In genomic region chr8:108838761-108839160, GRCm38 (mm10) we compare ENCODE assay signal across 19 mouse cellular contexts.
"Had no signal": no experiment of that assay in that cellular context is flagged by ENCODE, and none has a peak within 500 bp of the region (broad histone marks: within the 10 kb centered on the region; RNA-seq: fewer than 3 reads in every experiment).

No protein-coding gene starts in this region.

- DNase-seq: liver, embryonic 13.5 days; liver, postnatal 0 days; lung, adult 2 months; lung, postnatal 14 days; lung, postnatal 36 days; right cerebral cortex, postnatal 14 days; thymus, adult 18-20 months; thymus, postnatal 14 days; thymus, postnatal 36 days had no signal

- H3K4me1 ChIP-seq: liver, embryonic 15.5 days; lung, embryonic 15.5 days; stomach, embryonic 15.5 days had no signal

- H3K27ac ChIP-seq: liver, embryonic 13.5 days; liver, embryonic 15.5 days; lung, embryonic 15.5 days; macrophage; neural tube, embryonic 12.5 days; stomach, embryonic 15.5 days; stomach, postnatal 0 days had no signal

- H3K4me3 ChIP-seq: liver, embryonic 13.5 days; liver, embryonic 15.5 days; lung, embryonic 15.5 days; megakaryocyte, embryonic 14.5 days; midbrain, embryonic 12.5 days; neural tube, embryonic 12.5 days; stomach, embryonic 15.5 days had no signal

- H3K9ac ChIP-seq: liver, embryonic 13.5 days; liver, embryonic 15.5 days; liver, postnatal 0 days; lung, embryonic 15.5 days; midbrain, embryonic 12.5 days; neural tube, embryonic 12.5 days; stomach, embryonic 15.5 days had no signal

- ATAC-seq: liver, postnatal 0 days; lung, postnatal 0 days had no signal

- H3K36me3 ChIP-seq: liver, embryonic 13.5 days; liver, embryonic 15.5 days; lung, embryonic 15.5 days; neural tube, embryonic 12.5 days; stomach, embryonic 15.5 days had no signal

- H3K4me2 ChIP-seq: liver, embryonic 11.5 days; liver, embryonic 13.5 days; liver, embryonic 15.5 days; lung, embryonic 15.5 days; midbrain, embryonic 12.5 days; neural tube, embryonic 12.5 days; stomach, embryonic 15.5 days had no signal

- H3K27me3 ChIP-seq: liver, embryonic 13.5 days; liver, embryonic 15.5 days; lung, embryonic 15.5 days; midbrain, embryonic 12.5 days; neural tube, embryonic 12.5 days; stomach, embryonic 15.5 days had no signal

- H3K9me3 ChIP-seq: liver, embryonic 13.5 days; liver, embryonic 15.5 days; lung, embryonic 15.5 days; midbrain, embryonic 12.5 days; neural tube, embryonic 12.5 days; stomach, embryonic 15.5 days had no signal
